Mouse (Mus musculus) T-cell, adult 66 days (primary cell): ENCODE results near the gene Zfp988. TPM values are rescaled to one million over a fixed set of nuclear protein-coding genes. Genes with fewer than 3 reads are reported as not detected.

ENCODE experiments used
- total RNA-seq, 2 experiments: library from RNA; stranded (reverse); gene quantifications; 3 replicates in 1 of 2; 4 replicates in 1 of 2; pipeline ENCODE4 v1.2.4; 2023

Gene Zfp988
- not detected for total RNA-seq

GRCm38 (mm10) chr4:147305436-147305835 is at the start of gene Zfp988:
Gene Zfp988 (plus strand): TSS chr4:147305674.

GRCm38 (mm10) chr4:147361003-147361402 is 55.5 kb downstream of the Zfp988 start, which contains the start of gene Zfp978:
Gene Zfp978 (plus strand): TSS chr4:147361303.

Other genes starting within 250 kb of the Zfp988 start
- gene Zfp991, start 173.6 kb upstream of the Zfp988 start, total RNA-seq = 1 to 10 TPM; 3.6 to 7.0 TPM
- gene Zfp978, start 55.6 kb downstream of the Zfp988 start, total RNA-seq = under 1 TPM in 1 of 2 experiments, not detected in 1; 0.79 TPM
- gene Zfp982, start 186.7 kb downstream of the Zfp988 start, total RNA-seq = 1 to 10 TPM in 1 of 2 experiments, not detected in 1; 1.0 TPM
- under 1 TPM; 0.18 to 0.26 TPM for gene Gm16503, start 234.5 kb downstream of the Zfp988 start, total RNA-seq
- under 1 TPM; 0.20 to 0.36 TPM for gene Zfp985, start 247.6 kb downstream of the Zfp988 start, total RNA-seq